Mouse (Mus musculus): ENCODE data around the gene Gsk3b.
"Not testable (repeated sequence)": the region's sequence is repeated elsewhere in the genome, so short reads cannot be mapped to it uniquely, and the experiment has no call there.

The Gsk3b gene

DNA sequence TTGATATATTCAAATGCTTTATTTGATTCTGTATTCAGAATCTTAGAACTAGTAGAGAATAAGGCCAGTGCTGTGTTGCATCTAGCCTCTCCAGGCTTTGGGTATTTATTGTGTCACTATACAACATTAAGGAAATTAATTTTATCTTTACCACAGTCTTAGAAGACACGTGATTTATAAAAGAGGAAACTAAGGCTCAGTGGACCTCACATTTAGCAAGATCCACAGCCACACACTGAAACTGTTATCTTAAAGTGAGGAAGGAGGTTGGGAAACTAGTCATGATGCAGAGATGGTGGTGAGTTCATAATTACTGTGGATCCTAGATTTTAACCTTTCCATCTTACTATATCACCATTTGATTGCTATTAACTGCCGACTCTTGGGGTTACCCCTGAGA lies 16.7 kb downstream of the Gsk3b start:
- DNase-seq (ENCODE audit: low spot score) = no peak

DNA sequence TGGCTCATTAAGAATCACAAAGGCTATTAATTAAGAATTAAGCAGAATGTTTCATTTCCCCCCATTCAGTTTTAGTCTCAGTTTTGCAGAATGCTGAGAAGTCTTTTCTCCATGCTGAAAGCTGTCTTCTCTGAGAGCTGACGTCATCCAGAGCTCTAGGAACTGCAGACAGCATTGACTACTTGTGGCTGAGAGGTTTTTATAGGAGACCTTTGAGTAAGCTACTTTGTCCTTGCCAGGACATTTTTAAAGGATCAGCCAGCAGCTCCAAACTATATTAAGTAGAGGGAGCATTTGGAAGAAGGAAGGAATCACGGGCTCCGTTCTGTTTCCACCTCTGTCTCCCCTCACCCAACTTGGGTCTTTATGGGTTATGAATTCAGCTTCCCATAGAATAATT lies 17.7 kb downstream of the Gsk3b start:
- no peak for DNase-seq (ENCODE audit: low spot score)

DNA sequence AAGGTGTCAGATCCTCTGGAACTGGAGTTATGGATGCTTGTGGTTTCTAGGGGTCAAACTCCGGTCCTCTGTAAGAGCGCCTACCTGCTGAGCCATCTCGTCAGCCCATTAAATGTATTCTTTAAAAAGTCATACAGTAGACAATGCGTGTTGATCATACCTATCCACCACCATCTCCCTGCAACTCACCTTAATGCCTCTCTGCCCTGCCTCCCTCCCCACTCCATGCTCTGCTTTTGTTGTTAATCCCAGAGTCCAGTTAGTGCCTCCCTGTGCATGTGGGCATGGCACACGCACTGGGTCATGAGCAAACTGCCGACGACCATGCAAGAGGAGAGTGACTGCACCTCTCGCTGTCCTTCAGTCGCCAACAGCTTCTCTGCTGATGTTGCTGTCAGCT lies 21.2 kb downstream of the Gsk3b start:
- DNase-seq (ENCODE audit: low spot score) = no peak

DNA sequence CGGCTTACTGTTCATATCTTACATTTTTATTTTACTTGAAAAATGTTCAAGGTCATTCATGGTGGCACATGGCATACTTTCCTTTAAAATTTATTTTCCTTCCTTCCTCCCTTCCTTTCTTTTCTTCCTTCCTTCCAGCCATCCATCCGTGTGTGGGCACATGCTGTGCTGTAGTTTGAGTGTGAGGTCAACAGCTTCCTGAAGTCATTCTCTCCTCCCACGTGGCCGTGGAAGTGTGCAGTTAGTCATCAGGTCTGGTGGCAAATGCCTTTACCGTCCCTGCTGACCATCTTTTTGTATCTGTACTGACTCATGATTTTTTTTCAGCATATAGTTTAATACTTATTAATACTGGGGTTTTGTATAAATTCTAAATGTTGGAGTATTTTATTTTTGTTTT lies 21.8 kb downstream of the Gsk3b start:
- DNase-seq (ENCODE audit: low spot score) = no peak

DNA sequence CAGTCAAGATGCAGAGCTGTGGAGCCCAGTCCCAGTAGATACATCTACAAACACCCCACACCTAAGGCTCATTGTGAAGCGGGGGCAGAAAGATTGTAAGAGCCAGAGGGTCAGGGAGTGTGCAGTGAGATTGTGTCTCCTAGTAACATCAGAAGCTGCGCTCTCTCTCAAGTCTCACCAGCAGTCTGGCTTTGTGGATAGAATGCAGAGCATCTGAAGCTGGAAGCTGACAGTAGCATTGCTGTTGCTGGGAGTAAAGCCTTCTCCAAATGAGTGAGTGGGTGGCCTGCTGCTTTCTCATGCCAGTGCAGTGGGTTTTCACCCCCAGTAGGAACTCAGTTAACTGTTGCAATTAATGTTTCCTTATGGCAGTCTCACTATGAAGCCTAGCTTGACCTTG lies 25.3 kb downstream of the Gsk3b start:
- no peak for DNase-seq (ENCODE audit: low spot score)

DNA sequence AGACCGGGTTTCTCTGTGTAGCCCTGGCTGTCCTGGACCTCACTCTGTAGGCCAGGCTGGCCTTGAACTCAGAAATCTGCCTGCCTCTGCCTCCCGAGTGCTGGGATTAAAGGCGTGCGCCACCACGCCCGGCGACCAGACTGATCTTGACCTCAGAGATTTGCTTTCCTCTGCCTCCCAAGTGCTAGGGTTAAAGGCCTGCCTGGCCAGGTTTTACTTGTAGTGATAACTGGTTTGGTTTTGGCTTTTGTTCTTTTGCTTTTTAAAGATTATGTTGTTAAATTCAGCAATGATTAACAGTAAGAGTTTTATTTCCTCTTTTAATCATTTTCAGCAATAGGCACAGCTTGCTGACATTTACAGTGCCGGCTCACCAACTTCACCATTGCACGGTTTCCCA lies 29.1 kb downstream of the Gsk3b start:
- DNase-seq (ENCODE audit: low spot score) = not testable (repeated sequence)

DNA sequence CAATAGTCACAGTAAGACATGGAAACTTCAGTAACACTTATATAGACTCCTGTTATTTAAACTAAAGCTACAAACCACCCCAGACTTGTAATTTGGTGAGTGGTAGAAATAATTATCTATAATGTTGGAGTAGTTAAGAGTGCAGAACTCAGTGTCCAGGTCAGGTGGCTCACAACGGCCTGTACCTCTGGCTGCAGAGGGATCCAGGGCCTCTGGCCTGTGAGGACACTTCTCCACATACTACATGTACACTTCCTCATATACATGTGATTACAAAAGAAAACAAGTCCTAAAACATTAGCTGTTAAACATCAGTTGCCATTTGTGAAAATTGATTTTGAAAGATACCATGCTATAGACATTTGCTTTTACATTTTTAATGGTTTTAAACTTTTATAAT lies 29.9 kb downstream of the Gsk3b start:
- DNase-seq (ENCODE audit: low spot score) = no peak

DNA sequence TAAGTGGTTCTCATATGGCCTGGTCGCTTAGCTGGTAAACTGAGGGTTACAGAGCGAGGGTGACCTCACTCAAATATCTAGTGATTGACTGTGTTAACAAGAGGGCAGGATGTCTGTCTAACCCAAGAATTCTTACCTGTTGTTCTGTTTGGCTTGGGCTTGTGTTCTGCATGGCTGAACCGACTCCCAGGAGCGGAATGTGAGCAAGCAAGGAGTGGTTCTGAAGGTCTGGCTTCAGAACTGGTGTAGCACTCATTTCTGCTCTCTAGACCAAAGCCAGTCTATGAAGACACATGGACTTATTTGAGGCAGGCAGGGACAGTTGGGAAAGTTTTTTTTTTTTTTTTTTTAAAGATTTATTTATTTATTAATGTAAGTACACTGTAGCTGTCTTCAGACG lies 30.5 kb downstream of the Gsk3b start:
- no peak for DNase-seq (ENCODE audit: low spot score)

DNA sequence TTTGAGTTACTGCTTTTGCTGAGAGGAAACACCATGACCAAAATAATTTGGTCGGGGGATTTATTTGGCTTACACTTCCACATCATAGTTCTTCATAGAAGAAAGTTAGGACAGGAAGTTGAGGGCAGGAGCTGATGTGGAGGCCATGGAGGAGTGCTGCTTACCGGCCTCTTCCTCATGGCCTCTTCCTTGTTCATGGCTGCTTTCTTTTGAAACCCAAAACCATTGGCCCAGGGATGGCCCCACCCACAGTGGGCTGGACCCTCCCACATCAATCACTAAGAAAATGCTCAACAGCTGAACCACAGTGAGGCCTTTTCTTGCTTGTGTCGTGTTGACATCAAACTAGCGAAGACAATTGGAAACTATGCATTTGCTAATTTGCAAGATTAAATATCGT lies 40.4 kb downstream of the Gsk3b start:
- no peak for DNase-seq (ENCODE audit: low spot score)

DNA sequence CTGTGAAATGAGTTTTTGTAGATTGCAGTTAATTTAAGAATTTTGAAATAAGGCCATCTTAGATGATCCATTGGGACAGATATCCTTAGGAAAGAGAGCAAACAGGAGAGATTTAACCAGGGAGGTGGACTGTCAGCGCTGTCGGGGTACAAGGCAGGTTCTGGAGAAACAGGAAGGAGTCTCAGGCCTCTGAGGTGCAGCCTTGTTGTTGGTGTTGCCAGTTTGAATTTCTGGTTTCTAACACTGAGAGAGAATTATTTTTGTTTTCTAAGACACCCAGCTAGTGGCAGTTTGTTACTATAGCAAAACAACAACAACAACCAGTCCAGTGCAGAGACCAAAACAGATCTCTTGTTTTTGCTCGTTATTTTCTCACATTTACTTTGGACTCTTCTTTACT lies 42.2 kb downstream of the Gsk3b start:
- no peak for DNase-seq (ENCODE audit: low spot score)

DNA sequence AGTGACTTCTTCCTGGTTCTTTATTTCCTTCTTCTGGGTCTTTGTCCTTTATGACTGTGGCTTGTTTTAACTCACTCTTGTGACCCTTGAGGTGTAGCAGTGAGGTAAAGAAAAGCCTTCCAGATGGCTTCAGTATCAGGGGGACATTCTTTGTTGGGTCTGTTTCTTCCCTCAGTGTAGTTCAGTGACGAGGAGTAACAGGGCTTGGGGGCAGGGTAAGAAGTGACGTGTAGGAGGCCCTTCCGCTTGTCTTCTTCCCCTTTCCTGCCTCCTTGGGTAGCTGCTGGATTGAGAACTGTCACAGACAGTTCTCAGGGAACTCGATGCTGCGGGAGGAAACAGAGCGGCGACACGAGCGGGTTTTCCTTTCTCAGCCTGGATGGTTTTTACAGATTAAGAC lies 43.0 kb downstream of the Gsk3b start:
- no peak for DNase-seq (ENCODE audit: low spot score)

DNA sequence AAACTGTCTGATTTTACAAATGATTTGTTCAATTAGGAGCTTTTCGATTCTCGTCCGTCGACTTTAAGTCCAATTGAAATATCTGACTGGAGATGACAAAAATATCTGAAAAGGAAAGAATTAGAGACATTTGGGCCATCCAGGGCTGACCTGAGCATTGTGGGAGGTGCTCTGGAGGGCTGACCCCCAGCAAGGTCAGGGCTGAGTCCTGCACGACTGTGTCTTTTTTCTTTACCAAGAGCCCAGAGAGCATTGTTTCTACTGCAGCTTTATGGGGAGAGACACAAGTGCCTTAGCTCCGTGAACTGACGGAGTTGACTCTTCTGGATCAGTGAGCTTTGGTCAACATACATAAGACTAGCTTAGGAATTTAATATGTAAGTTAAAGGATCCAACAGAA lies 43.4 kb downstream of the Gsk3b start:
- no peak for DNase-seq (ENCODE audit: low spot score)

DNA sequence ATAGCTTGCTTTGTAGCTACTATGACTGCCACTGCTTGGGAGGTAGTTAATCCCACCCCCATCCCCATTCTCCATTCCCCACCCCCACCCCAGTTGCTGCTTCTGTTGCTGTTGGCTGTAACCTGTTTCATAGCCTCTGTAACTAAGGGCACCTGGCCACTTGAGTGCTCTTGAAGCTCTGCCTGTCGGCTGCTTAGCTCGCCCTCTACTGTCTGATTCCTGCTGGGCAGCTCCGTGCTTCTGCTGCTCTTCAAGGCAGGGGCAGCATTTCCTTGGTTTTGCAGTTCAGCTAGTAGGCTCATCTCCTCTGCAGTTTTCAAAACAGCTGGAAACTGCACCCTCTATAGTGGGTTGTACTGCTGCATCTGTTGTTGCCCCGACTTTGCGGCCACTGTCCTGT lies 48.5 kb downstream of the Gsk3b start:
- DNase-seq (ENCODE audit: low spot score) = no peak

DNA sequence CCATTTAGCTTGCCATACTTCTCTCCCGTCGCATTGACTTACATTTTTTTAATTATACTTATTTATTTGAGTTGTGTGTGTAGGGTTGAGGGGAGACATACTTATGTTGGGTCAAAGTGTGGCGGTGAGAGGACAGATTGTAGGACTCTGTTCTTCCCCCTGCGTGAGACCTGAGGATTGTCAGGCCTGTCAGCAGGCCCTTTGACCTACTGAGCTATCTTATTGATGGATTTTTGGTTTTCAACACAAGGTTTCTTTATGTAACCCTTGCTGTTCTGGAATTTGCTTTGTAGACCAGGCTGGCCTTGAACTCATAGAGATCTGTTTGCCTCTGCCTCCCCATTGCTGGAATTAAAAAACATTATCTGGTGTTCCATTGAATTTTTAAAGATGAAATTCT lies 56.1 kb downstream of the Gsk3b start:
- DNase-seq (ENCODE audit: low spot score) = no peak

DNA sequence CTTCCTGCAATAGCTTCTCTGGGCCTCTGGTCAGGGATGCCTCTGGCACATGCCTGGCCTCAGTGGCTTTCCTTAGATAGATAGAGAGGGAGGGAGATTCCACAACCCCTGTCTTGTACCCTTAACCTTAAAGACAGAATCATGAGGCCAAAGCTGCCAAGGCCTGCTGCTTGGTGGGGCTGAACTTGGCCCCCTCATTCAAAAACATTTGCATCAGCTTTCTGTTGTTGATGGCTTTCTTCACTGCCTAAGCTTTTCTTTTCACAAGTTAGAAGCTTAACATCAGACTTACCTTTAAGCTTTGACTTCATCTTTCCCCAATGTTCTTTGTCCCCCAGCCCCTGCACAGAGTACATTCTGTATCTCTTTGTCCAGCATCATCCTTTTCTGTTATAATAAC lies 61.8 kb downstream of the Gsk3b start:
- no peak for DNase-seq (ENCODE audit: low spot score)

DNA sequence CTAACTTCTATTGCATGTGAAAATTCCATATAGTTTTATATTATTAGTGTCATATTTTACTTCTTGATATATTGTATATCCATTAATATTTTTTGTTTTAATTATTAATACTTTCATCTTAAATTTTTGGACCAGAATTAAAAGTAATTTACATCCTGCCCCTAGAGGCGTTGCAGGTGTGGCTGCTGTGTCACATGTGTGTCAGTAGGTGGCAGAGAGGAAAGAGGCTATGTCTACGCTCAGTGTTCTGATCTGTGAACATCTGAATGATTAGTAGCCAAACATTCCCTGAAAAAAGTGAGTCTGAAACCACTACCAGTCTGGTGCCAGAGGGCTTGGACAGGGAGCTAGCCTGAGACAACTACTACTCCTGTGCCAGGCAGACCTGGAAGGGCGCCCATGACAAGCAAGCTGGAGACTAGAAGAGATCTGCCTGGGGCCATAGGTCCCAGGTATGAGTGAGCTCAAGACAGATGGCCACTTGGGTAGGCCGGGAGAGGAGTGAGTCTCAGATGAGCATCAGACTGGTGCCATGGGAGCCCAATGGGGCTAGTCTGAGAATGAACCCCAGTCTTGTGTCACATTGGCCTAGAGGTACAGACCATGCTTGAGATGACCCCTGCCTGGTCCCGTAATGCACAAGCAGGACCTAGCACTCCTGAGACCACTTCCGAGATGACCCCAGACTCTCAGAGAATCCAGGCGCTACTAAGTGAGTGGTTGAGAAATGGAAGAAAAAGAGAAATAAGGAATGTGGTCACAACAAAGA lies 69.2 kb downstream of the Gsk3b start:
- DNase-seq (ENCODE audit: low spot score) = no peak

DNA sequence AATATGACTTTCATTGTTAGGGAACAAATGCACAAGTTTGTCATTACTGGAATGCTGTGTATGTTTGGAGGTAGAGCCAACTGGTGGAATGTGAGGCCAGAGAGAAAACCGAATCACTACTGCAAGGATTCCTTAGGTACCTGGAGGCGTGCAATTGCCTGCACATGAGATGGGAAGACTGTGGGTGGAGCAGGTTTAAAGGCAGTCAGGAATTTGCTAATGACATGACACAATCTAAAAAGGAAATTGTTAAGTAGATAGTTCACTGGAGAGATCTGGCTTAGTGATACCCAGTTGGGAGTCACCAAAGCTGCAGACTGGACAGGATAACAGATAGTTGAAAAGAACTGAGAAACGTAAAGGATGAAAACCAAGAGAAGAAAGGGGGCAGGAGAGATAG lies 73.2 kb downstream of the Gsk3b start:
- no peak for DNase-seq (ENCODE audit: low spot score)

DNA sequence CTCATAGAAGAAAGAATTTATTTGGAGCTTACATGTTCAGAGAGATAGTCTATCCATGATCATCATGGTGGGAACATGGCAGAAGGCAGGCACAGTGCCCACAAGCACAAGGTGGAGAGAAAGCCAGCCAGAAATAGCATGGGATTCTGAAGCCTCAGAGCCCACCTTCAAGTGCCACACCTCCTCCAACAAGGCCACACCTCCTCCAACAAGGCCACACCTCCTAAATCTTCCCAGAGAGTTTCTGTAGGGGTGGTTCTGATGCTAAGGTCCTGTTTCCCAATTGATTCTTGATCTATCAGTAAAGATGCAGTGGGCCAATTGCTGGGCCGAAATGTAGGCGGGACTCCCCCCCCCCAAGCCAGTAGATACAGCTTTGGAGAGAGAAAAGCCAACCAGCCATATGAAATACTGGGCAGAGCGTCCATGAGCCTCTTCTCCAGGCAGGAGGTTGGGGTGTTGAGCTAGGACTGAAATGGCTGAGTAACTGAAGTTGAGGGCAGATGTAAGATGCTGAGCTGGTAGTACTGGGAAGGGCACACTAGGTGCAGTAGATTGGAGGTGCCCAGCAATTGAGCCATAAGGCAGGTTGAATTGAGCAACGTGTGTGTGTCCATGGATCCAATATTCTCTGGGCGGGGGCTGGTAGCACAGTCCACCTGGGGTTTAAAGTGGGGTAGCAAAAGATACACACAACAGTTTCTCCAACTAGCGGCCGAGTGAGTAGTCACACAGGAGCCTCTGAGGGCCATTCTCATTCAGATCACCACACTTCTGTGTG lies 76.2 kb downstream of the Gsk3b start:
- DNase-seq (ENCODE audit: low spot score) = no peak

DNA sequence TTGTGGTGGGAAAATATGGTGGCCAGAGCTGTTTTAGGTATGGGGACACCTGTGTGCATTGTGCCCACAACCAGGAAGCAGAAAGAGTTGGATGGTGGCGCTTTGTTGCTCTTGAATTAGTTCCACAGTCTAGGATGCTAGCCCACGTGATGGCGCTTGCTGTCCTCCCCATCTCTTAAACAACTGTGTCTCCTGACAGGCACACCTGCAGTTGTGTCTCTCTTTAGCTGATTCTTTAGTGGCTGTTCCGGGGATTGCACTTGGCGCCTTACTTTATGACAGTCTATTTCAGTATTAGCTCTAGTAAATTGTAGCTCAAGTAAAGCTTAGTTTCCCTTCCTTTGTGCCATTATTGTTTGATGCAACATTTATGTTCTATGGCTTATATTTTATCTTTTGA lies 80.2 kb downstream of the Gsk3b start:
- no peak for DNase-seq (ENCODE audit: low spot score)

DNA sequence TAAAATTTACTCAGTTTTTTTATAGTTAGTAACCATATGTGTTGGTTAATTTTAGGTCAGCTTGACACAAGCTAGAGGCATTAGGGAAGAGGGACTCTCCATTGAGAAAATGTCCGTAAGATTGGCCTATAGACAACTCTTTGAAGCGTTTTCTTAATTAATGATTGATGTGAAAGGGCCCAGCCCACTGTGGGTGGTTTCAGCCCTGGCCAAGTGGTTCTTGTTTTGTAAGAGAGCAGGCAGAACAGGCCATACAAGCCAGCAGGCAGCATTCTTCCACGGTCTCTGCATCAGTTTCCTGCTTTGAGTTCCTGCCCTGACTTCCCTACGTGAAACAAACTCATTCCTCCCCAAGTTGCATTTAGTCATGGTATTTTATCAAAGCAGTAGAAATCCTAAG lies 90.3 kb downstream of the Gsk3b start:
- no peak for DNase-seq (ENCODE audit: low spot score)

DNA sequence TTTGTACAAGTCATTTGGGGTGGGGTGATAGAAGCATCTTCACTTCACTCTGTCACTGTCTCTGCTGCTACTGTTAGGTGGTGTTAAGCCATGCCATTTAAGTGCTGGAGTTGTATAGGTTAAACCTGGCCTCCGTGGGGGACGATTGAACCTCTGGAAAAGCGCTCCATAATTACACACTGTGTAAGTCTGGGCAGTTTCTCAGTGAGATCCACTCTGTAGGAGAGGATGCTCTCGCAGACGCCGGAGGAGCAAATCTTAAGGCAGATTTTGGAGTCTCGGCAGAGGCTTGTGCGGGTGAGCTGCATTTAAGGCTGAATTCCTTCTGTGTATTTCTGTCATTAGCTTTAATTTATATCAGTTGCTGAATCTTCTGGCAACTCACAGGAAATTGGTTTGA lies 92.6 kb downstream of the Gsk3b start:
- DNase-seq (ENCODE audit: low spot score) = no peak

DNA sequence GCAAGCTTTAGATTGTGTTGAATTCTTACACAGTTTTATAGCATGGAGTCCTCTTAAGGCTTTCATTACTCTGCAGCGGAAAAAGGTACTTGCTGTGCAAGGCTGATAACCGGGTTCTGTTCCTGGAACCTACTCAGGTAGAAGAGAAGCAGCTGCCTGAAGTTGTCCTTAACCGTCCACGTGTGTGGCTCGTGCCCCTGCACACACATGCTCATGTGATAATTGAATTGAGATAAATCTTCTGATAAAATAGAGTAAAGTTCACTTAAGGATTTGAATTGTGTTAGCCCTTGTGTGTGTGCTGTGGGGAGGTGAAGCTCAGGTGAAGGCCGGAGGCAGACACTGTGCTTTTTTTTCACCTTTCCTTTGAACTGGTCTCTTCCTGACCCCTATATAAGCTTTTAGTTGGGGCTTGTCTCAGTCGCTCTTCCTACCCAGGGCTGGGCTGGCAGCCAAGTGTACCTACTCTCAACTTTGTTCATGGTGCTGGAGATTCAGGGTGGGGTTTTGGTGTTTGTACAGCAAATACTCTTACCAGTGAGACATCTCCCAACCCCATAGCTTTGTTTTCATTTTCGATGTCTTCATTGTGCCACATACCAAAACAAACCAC lies 96.0 kb downstream of the Gsk3b start:
- no peak for DNase-seq (ENCODE audit: low spot score)

DNA sequence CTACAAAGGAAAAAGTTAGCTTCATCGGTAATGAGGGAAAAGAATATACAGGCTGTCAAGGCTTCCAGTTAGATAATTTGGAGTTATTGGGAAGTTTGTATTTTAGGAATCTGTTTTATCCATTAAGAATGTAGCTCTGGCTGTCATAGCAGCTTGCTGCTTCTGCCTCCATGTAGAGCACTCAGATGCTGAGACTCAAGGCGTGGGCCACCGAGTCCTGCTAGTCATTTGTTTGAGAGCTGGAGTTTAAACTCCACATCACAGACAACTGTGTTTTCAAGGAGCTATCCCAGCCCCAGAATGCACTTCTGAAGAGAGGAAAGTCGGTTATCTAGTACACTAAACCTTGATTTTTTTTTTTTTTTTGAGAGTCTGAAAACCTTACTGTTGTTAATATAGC lies 101.2 kb downstream of the Gsk3b start:
- no peak for DNase-seq (ENCODE audit: low spot score)
